Mouse (Mus musculus) spleen, embryonic (tissue): Measurements from ENCODE around the gene Olfr828.

Source experiments
- CTCF ChIA-PET: fragments of 350-600 bp; sonication (Branson Sonifier 250); formaldehyde crosslinking; loops from one replicate; lab custom pipeline; 2022; lab: Charles Lee

Gene Olfr828

GRCm38 (mm10) chr9:18819426-18819825 is at the start of gene Olfr828:
TSS of gene Olfr828 (minus strand) at chr9:18819526.
- CTCF ChIA-PET: no interaction called here

- CTCF ChIA-PET: no interaction called here
These were observed 35.3 kb upstream of the Olfr828 start, which contains the start of gene Olfr829 for GRCm38 (mm10) chr9:18854633-18855032. TSS of gene Olfr829 (plus strand) at chr9:18854933.

GRCm38 (mm10) chr9:18785316-18785715 is 34.0 kb downstream of the Olfr828 start:
- CTCF ChIA-PET: no interaction called here

GRCm38 (mm10) chr9:18779476-18779875 is 39.9 kb downstream of the Olfr828 start:
- CTCF ChIA-PET: no interaction called here

GRCm38 (mm10) chr9:18778981-18779380 is 40.3 kb downstream of the Olfr828 start:
- CTCF ChIA-PET: no interaction called here
